Mouse (Mus musculus): ENCODE measurements around the gene Lmntd1.

The Lmntd1 gene

DNA sequence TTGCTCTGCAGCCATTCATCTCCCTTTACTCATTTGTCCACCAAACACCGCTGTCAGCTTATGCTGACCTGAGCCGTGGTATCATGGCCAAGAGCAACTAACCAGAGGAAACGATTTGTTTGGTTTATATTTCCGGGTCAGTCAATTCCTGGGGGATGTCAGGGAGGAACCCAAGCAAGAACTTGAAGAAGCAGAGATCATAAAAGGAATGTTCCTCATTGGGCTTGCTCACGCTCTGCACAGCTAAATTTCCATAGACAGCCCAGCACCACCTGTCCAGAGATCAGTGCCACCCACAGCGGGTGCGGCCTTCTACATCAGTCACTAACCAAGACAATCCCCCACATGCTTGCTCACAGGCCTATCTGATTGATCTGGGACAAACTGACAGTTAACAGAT is at the start of gene Lmntd1:
Gene Lmntd1 (minus strand): TSS at position 101 of the 400 bp plus-strand sequence.
- in situ Hi-C loops (cut with MboI) = no loop called here

DNA sequence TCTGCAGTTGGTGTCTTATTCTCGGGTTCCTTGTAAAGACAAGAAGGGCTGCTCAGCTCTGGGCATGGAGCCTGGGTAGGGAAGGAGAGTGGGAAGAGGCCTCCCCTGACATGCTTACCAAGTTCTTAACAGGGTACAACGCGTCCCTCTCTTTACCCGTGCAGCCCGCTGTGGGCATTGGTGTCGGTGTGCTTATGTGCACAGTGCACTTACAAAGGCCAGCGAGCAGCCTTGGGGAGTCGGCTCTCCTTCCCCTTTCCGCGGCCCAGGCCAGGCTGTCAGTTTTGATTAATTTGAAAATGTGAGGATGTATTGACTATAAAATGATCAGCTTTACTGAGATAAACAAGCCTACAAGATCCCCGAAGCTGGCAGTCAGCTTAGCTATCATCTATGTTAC is 46.8 kb upstream of the Lmntd1 start:
- in situ Hi-C loops (cut with MboI) = no loop called here

DNA sequence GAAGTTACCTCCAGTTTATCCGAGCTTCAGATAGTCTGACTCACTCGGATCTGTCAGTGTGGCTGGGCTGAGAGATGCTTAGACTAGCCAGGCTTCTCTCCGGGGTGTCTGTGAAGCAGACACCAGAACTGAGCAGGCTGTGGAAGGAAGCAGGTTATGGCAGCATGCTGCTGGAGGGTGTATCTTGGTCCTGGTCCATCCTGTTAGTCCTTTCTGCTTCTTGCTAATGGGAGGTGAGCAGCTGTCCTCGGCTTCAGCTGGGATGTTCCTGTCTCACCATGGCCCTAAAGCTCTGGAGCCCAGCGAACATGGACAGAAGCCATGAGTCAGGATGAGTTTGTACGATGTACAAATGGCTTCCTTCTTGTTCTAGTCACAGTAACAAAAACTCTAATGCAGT is 45.0 kb upstream of the Lmntd1 start:
- in situ Hi-C loops (cut with MboI) = no loop called here

DNA sequence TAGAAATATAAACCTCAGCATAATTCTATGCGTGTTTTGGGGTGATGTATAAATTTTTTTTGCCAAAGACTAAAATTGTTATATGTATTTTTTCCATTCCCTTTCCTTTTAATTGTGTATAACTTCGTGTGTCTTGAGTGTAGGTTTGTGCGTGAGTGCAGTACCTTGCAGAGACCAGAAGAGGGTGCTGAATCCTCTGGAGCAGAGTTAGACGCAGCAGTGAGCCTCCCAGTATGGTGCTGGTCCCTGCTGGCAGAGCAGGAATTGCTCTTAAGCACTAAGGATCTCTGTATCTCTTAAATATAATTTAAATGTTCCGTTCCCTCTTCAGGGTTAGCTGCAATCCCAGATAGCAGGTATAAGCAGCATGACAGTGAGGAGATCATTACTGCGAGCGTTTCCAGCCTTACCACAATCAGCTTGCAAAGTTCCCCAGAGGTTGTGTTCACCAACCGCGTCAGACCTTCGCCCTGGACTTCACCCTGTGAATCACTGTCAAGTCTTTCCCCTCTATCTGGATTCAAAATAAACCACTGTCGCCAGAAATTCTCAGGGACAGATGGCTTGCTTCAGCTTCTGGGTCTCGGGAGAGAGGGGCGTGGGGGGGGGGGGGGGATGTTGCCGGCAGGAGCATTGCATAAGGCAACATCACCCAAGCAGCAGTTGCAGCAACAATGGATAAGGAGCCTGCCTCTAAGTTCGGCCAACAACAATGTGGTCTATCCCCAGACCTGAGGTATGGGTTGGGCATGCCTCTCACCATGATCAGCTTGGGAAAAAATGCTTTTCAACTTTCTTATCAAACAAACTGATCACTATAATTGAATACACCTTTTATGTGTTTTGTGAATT is 42.8 kb upstream of the Lmntd1 start:
- in situ Hi-C loops (cut with MboI) = no loop called here

DNA sequence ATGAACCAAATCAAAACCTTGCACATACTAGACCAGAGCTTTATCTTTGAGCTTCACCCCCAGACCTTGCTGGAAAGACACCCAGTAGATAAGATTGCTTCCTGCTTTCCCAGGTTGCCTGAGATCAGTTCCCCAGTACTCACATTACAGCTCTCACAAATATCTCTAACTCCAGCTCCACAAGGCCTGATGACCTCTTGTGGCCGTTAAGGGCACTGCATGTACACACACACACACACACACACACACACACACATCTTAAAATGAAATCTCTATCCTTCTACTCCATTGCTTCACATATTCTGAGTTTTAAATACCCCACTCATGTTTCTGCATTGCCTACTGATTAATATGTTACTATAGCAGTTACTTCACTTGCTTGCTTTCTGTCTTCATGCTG is 41.6 kb upstream of the Lmntd1 start:
- in situ Hi-C loops (cut with MboI) = no loop called here

DNA sequence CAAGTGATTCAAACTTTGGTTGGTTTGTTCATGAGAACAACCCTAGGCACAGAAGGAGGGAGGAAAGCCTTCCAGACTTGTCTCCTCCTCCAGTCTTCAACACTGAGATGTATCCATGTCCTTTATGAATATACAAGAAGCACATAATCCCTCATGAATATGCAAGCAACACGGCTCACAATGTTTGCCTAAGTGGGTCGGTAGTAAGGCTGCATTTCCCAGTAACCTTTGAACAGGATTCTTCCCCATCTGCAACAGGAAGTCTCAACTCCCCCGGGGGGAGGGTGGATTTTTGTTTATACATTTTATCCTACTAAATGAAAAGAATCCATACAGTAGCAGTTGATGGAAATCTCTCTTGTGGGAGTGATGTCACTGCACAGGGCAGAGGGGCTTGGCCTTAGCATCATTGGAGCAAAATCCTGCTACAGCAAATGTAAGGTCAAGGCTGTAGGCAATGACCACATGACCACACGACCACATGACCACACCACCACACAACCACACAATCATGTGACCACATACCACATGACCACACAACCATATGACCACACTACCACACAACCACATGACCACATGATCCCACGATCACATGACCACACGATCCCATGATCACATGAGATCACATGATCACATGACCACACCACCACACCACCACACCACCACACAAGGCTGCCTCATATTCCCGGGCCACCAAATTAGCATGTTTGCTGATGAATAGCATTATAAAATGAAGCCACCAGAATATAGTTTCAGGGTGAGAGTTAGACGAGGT is 40.1 kb upstream of the Lmntd1 start:
- in situ Hi-C loops (cut with MboI) = no loop called here

DNA sequence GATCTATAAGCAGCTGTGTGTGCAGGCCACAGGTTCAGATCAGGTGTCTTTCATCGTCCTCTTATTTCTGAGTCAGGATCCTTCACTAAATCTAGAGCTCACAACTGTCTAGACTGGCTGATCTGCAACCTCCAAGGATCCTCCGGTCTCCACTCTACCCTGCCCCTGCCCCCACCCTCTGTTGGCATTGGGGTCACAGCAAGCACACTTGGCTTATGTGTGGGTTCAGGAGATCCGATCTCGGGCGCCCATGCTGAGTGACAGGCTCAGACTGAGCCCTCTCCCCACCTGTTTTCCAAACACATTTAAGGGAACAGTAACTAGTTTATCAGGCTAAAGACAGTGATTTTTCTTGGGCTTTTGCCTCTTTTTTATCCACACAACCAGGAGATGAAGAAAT is 39.5 kb upstream of the Lmntd1 start:
- in situ Hi-C loops (cut with MboI) = no loop called here

DNA sequence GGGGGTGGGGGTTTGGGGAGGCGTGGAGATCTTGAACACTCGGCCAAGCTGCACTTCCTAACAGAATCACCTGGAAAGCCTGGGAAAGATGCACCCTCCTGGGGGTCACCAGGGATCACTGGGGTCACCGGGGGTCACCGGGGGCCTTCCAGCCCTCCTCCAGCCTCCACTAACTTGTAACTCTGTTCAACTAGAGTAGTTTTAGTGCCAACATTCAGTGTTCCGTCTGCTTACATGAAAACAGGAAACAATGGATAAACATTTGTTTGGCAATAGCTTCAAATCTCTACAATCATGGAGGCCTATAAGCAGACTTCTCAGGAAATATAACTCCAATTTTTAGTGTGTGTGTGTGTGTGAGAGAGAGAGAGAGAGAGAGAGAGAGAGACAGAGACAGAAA is 38.9 kb upstream of the Lmntd1 start:
- in situ Hi-C loops (cut with MboI) = no loop called here

DNA sequence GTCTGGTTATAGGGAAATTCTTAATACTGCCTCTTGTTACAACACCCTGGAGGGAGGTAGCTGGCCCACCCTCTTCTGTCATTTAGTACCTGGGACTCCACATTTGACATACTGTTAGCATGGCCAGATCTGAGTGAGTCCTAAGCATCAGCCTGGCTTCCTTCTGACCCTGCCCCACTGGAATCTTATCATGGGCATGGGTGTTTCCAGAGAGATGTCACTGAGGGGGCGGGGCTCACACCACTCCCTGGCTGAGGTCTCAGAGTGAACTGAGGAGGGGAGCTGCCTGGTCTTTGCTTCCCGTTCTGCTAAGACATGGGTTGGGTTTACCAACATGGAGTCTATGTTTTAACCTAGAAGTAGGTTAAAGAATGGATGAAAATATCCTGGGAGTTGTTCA is 37.9 kb upstream of the Lmntd1 start:
- in situ Hi-C loops (cut with MboI) = no loop called here

DNA sequence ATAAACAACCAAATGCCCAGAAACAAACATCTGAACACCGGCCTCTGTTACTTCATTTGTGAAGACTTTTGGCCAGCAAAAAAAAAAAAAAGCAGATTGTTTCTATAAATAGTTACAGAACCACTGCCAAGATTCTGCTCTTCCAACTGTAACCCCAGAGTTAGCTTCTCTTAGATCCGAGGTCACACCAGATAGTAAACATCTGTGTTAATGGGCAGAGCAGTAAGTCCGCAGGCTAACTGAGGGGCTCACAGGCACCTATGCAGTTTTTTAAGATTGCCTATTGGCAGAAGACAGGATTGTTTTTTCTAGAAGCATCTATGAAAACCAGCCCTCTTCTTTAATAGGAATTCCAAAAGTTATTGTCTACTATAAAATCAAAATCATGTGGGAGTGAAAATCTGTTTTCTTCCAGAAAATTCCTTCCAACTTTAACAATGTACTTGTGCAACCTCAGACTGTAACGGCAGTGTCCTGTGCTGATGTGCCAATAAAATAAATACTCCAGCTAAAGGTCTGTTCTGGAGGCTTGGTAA is 26.9 kb upstream of the Lmntd1 start:
- in situ Hi-C loops (cut with MboI) = no loop called here

DNA sequence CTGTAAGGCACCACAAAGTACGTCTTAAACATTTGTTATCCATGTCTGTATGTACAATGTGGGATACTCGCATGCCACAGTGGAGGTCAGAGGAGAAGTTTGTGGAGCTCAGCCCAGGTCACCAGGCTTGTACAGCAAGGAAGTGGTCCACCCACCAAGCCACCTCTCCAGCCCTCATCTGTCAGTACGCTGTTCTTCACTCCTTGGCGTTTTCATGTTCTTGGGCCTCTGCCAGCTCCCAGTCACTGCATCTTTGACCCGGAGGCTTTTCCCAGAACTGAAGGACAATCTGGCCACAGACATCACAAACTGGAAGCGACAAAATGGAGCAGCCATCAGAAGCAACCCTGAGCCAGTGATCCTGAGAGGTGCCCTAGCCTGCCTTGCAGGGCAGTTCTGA is 24.1 kb upstream of the Lmntd1 start:
- in situ Hi-C loops (cut with MboI) = no loop called here

DNA sequence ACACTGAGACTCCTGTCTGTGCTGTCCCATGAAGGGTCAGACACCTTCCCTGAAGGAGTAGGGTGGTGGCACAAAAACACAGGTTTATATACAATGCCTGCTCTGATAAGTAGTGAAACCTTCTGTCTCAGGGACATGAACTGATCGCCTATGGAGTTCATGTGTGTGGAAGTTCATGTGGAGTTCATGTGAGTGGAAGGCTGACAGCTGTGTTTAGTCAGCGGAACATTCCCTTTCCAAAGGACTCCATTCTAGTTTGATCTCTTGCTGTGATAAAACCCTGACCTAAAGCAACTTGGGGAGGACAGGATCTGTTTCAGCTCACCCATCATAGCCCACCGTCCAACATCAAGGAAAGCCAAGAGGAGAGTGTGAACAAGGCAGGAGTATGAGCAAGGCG is 22.6 kb upstream of the Lmntd1 start:
- in situ Hi-C loops (cut with MboI) = no loop called here

DNA sequence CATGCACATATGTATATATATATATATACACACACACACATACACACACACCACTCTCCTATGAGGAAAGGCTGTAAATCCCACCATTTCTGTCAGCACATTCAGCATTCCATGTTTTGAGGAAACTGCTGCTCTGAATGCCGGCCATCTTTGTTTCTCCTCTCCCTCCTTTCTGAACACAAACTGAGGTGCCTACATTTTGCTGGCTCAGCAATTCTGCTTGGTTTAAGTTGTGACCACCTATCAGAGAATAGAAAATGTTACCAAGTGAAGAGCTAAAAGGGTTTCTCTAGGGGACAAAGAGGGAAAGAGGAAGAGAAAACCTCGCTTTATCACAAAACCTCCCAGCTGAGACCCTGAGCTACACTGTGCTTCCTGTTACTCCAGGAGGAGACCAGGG is 20.3 kb upstream of the Lmntd1 start:
- in situ Hi-C loops (cut with MboI) = no loop called here

DNA sequence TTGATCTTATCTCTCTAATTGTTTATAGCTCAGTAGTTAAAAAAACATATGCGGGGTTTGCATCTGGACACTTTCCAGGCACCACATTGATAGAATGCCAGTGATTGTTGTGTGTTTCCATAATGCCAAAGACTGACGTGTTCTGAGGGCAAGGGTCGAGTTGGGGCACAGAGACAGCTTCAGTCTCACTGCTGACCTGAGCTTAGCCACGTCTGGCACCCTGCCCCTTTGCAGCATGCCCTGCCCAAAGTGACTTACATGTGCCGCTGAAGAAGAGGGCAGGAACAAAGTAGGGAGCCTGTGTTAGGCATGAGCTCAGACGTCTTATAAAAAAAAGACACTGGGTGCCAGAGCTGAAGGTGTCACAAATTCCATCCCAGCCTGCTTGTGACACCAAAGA is 16.1 kb upstream of the Lmntd1 start:
- in situ Hi-C loops (cut with MboI) = no loop called here

DNA sequence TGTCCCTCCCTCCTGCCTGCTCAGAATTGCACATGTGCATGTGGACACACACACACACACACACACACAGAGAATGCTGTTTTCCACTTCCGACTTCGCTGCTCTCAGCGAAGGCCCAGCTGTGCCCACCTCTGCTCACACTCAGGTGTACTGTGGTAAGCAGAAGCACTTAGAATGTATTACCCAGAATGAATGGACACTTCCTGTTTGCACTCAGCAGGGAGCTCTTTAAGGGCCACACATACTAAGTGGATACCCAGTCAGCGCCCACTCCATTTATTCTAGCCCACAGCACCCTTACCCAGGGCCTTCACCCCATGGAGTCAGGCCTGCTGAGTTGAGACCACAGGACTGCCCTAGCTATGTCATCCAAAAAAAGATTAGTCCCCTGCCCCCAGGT is 9.0 kb upstream of the Lmntd1 start:
- in situ Hi-C loops (cut with MboI) = no loop called here

DNA sequence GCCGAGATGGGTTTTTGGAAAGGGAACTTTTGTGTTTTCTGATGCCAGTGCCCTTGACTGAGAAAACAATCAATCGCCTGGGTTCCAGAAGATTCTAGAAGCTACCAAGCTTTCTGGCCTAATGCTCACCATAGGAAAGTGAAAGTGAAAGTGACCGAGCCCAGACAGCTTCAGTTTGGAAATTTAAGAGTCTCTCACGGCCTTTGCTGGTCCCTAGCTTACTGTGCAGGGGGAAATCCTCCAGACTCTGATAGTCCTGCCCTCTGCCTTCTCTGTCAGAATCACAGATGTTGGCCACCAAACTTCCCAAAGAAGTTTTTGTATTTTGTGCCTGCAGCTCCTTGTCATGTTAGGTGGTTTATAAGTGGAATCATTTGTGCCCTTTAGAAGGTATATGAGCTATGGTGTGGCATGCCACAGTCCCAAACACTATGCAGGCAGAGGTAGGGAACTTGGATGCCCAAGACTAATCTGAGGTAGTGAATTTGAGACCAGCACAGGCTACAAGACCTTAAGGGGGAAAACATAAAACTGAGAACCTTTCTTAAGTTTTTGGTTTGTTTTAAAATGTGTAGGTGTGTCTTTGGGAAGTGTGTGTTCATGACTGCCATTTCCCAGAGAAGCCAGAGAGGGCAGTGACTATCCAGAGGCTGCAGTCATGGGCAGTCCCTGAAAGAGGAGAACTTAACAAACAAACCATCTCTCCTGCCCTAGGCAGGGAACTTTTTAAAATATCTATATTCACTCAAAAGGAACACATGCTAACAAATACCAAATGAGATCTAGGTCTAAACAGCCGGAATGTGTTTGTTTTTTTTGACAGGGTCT is 2.5 kb upstream of the Lmntd1 start:
- in situ Hi-C loops (cut with MboI) = no loop called here

DNA sequence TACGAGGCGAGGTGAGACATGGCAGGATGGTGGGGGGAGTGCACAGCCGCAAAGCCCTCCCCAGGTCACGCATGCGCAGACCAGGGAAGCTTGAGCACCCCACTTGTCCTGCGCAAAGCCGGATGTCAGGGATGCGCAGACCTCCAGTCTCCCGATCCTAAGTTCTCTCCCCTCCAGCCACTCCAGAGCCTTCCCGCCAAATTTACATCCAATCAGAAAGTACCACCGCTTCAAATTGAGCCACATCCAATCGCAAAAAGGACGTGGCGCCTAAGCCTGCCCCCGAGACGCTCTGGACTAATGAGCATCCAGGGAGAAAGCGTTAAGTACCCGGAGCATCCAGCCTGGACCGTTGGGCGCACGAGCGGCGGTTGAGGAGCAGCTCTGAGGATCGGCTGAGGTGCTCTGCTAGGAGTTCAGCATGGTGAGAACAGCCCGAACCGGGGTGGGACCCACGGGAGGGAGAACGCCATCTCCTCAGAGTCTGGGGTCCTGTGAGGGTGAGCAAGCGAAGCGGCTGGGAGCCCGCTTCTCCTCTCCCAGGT is 1.6 kb upstream of the Lmntd1 start, which contains the start of gene Tuba3b:
Gene Tuba3b (plus strand): TSS at position 92 of the 545 bp plus-strand sequence.
- in situ Hi-C loops (cut with MboI) = no loop called here

DNA sequence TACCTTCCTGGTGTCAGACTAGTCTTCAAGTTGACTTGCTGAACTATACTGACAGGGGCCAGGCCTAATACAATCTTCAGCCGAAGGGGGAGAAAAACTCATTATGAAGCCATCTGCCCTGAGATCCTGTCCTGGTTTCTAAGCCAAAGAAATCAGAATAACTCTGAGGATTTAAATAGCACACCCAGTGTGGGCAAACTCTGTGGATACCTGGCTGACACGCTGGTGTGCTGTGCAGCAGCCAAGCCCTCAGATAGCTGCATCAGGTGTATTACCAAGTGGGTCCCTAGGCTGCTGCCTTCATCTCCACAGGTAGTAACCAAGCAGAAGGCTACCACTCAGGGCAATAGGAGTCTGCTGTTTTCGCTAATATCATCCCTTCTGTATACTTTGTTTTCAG is 1.5 kb downstream of the Lmntd1 start:
- in situ Hi-C loops (cut with MboI) = no loop called here

DNA sequence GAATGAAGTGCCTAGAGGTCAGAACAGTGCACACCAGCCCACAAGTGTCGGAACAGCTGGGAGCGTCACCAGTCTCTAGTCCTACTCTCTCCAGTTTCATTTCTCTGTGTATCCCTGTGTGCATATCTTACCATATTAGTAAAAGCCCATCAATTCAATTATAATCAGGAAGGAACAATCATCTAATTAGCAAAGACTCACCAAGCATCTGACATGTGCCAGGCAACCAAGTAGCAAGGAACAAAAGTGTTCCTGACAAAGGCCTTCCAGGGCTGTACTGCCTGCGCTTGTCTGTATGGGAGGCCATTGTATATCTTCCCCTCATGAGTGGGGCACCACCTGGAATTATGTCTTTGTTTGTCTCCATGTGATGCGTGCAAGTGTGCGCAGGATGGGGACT is 3.2 kb downstream of the Lmntd1 start:
- in situ Hi-C loops (cut with MboI) = no loop called here

DNA sequence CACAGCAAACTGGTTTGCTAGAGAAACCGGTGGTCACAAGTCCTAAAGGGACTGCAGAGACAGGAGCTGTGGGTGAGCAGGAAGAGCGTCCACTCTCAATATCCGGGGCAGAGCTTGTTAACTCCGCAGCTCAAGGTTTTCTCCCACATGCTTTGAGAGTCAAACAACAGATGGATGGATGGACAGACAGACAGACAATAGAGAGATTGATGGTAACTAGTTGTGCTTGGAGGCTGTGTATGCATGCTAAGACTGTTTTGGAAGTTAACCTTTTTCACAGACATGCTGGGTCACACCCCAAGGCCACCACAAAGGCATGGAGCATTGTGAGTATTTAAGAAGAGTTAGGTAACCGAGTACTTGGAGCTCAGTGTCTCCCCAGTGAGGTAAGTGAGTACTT is 5.4 kb downstream of the Lmntd1 start:
- in situ Hi-C loops (cut with MboI) = no loop called here

DNA sequence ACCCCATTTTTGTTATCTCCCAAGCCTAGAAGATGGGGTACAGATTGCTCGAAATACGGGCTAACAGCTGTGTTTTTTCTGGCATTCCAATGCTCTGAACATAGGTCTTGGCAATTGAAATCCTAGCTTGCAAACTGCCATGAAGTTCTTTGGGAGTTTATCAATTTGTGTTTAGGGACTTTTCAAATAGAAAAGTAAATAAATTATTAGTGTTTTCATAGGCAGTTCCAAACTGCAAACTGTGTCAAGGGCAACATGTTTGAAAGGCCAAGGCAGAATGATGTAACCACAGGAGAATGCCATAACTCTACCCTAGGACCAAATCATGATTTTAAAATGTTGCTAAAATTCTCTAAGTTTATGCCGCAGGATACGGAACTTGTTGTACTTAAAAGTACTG is 6.4 kb downstream of the Lmntd1 start:
- in situ Hi-C loops (cut with MboI) = no loop called here

DNA sequence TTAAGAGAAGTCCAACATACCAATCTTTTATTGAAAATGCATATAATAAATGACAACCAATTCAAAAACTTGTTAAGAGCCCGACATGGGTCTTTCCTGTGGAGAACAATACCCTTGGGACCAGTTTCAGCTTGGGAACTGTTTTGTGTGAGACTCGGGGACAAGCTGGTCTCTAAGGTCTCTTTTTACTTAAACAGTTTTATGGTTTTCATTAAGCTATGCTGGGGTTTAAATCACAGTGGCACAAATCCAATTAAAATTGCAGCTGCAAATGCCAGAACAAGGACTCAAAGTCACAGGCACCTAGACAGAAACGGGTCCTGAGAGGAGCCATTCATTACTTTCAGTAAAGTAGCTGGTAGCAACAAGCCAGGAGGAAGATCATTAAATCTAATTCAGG is 8.9 kb downstream of the Lmntd1 start:
- in situ Hi-C loops (cut with MboI) = no loop called here
